Mouse (Mus musculus) ES-E14 (cell line): ENCODE measurements at regions not wholly inside any gene's neighbourhood (a gene's known extent, or its start where the extent isn't known, plus 50 kb on each side); places are given as distances from the start of the nearest gene placed in this dataset.

Experiments
- MAFK ChIP-seq: IDR thresholded peaks from 2 replicates; pipeline ENCODE4 v1.6.1; 2014; ENCODE audit warnings: mild to moderate bottlenecking, low read depth, low read length, inconsistent platforms; ENCODE audit not compliant: insufficient read depth
- ZNF384 ChIP-seq: IDR thresholded peaks from 2 replicates; pipeline ENCODE4 v1.6.1; 2012; ENCODE audit warnings: low read depth, low read length, inconsistent platforms

DNA sequence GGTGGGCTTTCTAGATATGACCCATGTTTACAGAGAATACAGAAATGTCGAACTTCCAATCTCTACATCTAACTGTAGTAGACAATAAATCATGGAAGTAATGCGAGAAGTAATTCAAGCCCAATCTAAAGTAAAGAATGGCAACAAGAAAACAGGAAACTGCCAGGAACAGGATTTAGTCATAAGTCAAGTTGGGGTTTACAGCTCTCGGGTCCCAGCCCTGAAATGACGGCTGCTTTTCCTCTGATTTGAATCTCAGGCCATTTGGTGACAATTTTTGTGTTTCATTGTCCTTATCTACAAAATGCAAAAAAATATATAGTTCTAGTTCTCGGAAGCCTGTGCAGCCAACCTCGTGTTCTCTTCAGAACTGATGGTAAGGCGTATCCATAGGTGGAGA, 195.0 kb upstream of the Pde3a start:
- TF ChIP-seq MAFK (no peak), ZNF384 (no peak)
